Mouse (Mus musculus): Measurements from ENCODE around the gene Mlf2. TPM values are rescaled to one million over a fixed set of nuclear protein-coding genes. Genes with fewer than 3 reads are reported as not detected.

The Mlf2 gene
- polyA plus RNA-seq, 1 experiment from 2014 or later, result 299 TPM

DNA sequence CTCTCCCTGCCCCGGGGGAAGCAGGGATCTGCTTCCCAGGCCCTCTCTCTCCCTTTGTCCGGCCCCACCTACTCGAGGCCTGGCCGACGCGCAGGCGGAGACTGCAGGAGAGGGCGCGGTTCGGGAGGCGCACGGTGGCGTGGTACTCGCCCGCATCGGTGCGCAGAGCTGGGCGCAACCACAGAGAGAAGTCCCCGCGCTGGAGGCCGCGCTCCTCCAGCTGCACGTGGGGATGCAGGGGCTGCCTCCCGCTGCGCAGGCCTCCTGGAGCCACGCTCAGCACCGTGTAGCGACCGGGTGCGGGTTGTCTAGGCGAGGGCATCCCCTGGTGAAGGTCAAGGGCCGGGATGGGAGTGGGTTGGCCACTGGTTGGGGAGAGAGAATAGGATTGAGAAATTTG lies 21.2 kb upstream of the Mlf2 start:
- Histone ChIP-seq H3K9me3 (replicated peaks; ENCODE audit: control insufficient read depth, low read length) (no peaks in the 10 kb centered on the region), H3K36me3 (ENCODE audit: control insufficient read depth, insufficient read depth, low read length) (peaks cover 8% of the 10 kb centered on the region), H3K27me3 (ENCODE audit: control insufficient read depth, insufficient read depth, low read length) (0 out of 2 replicates have a peak, but pooled peaks cover 5% of the 10 kb centered on the region), H3K27ac (ENCODE audit: low read length) (no peak overlapping the region), H3K4me1 (ENCODE audit: control insufficient read depth, insufficient read depth, low read length) (peaks cover 26% of the 10 kb centered on the region), H3K9ac (ENCODE audit: low read length) (peak overlapping the region; percentile 56; the same call in 1 of the 2 replicates), H3K4me3 (replicated peaks; ENCODE audit: low read length) (peak overlapping the region; percentile 18), H3K4me2 (ENCODE audit: low read depth, low read length) (peak overlapping the region; percentile 47)
- WGBS, result 9% methylated on average over 32 of the region's 32 CpGs
- ATAC-seq (ENCODE audit: insufficient read depth, low FRiP score), result peak; percentile 31; the same call in 1 of the 2 replicates

DNA sequence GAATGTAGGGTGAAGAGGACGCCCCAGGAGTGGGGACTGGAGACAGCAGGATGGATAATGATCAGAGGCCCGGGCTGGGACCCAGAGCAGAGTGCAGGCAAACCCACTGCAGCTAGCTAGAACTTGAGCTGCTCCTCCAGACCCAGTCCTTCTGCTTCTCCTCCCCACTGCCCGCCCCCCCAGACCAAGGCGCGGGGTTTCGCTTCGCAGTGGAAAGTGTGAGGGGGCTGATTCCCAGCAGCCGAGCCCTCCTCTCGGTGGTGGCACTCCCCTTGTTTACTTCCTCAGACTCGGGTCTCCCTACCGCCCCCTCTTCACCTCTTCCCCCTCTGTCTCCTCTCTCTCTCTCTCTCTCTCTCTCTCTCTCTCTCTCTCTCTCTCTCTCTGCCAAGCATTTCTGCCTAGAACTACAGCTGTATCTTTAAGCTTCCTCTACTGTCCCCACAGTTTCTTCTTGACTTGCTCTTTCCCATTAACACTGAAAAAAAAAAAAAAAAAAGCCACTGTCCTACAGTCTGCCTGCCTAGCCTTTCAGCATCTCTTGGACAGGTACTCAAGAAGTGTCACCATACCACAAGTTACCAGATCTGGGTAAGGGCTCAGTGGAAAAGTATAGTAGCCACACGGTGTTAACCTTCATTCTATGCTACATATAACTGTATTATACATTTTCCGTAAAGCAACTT lies 19.5 kb upstream of the Mlf2 start, which contains the start of gene Lag3:
TSS of gene Lag3 (minus strand) at position 173 of the 686 bp plus-strand sequence.
- H3K9me3 ChIP-seq (replicated peaks; ENCODE audit: control insufficient read depth, low read length), result no peaks in the 10 kb centered on the region
- peaks cover 35% of the 10 kb centered on the region for H3K4me1 ChIP-seq (ENCODE audit: control insufficient read depth, insufficient read depth, low read length)
- peaks cover 8% of the 10 kb centered on the region for H3K36me3 ChIP-seq (ENCODE audit: control insufficient read depth, insufficient read depth, low read length)
- H3K4me2 ChIP-seq (ENCODE audit: low read depth, low read length), result peak within 1 kb of the TSS; percentile 25; the same call in 1 of the 2 replicates
- no peak for ATAC-seq (ENCODE audit: insufficient read depth, low FRiP score)
- H3K9ac ChIP-seq (ENCODE audit: low read length), result peak within 1 kb of the TSS; percentile 51; the same call in 1 of the 2 replicates
- no peak within 1 kb of the TSS; the same call in 1 of the 2 replicates for H3K4me3 ChIP-seq (replicated peaks; ENCODE audit: low read length)
- 14% methylated on average over 12 of the region's 13 CpGs for WGBS
- H3K27ac ChIP-seq (ENCODE audit: low read length), result peak within 1 kb of the TSS; percentile 26; the same call in 1 of the 2 replicates
- 0 out of 2 replicates have a peak, but pooled peaks cover 5% of the 10 kb centered on the region for H3K27me3 ChIP-seq (ENCODE audit: control insufficient read depth, insufficient read depth, low read length)

DNA sequence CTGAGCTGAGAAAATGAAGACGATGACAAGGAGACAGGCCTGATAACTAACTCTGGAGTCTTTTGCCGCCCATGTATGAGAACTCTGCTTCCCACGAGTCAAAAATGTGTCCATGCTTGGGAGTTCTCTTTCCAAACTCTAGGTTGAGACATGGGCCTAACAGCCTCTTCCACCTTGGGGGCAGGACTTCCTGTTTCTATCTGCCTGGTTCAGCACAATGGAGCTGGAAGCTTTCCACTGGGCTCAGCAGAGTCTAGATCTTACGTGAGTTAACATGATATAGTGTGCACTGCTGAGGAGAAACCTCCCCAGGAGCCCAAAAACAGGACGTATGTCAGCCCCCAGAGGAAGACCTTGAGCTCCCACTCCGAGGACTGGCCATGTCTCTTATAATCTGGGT lies 18.0 kb upstream of the Mlf2 start:
- Histone ChIP-seq H3K9me3 (replicated peaks; ENCODE audit: control insufficient read depth, low read length) (no peaks in the 10 kb centered on the region), H3K4me1 (ENCODE audit: control insufficient read depth, insufficient read depth, low read length) (peaks cover 36% of the 10 kb centered on the region), H3K9ac (ENCODE audit: low read length) (no peak overlapping the region), H3K36me3 (ENCODE audit: control insufficient read depth, insufficient read depth, low read length) (peaks cover 8% of the 10 kb centered on the region), H3K4me2 (ENCODE audit: low read depth, low read length) (no peak overlapping the region), H3K27ac (ENCODE audit: low read length) (no peak overlapping the region), H3K4me3 (replicated peaks; ENCODE audit: low read length) (no peak overlapping the region), H3K27me3 (ENCODE audit: control insufficient read depth, insufficient read depth, low read length) (0 out of 2 replicates have a peak, but pooled peaks cover 5% of the 10 kb centered on the region)
- no peak for ATAC-seq (ENCODE audit: insufficient read depth, low FRiP score)
- whole genome bisulfite sequencing, result 61% methylated on average over 6 of the region's 6 CpGs

DNA sequence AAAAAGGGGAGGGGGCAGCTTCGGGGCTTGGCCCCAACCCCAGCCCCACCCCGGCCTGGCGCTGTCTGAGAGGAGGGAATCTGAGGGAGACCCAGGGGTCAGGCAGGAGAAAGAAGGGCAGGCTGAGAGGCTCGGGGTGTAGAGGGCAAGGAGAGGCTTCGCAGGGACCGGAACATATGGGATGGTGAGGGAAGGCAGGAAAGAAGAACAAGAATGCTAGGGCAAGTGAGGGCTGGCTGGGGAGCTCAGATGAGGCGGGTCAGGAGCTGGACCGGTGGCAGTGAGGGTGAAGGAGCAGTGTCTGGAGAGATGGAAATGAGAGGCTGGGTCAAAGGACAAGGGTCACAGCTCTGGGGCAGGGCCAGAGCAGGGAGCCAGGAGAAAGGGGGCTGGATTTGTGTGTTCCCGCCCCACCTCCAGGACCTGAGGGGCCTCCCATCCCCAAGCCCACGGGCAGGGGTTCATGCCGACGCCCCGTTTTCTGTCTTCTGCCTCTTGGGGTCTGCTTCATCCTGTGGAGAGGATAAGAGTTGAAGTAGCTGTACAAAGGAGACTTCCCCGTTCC lies 17.4 kb upstream of the Mlf2 start:
- ATAC-seq (ENCODE audit: insufficient read depth, low FRiP score), result no peak
- peak overlapping the region; percentile 46; the same call in 1 of the 2 replicates for H3K27ac ChIP-seq (ENCODE audit: low read length)
- no peak overlapping the region for H3K4me3 ChIP-seq (replicated peaks; ENCODE audit: low read length)
- no peaks in the 10 kb centered on the region for H3K9me3 ChIP-seq (replicated peaks; ENCODE audit: control insufficient read depth, low read length)
- 0 out of 2 replicates have a peak, but pooled peaks cover 5% of the 10 kb centered on the region for H3K27me3 ChIP-seq (ENCODE audit: control insufficient read depth, insufficient read depth, low read length)
- H3K9ac ChIP-seq (ENCODE audit: low read length), result peak overlapping the region; percentile 35; the same call in 1 of the 2 replicates
- H3K4me2 ChIP-seq (ENCODE audit: low read depth, low read length), result no peak overlapping the region
- peaks cover 42% of the 10 kb centered on the region for H3K4me1 ChIP-seq (ENCODE audit: control insufficient read depth, insufficient read depth, low read length)
- H3K36me3 ChIP-seq (ENCODE audit: control insufficient read depth, insufficient read depth, low read length), result peaks cover 8% of the 10 kb centered on the region
- WGBS, result 66% methylated on average over 14 of the region's 14 CpGs

- Histone ChIP-seq H3K27ac (ENCODE audit: low read length) (no peak overlapping the region), H3K4me3 (replicated peaks; ENCODE audit: low read length) (no peak overlapping the region), H3K9me3 (replicated peaks; ENCODE audit: control insufficient read depth, low read length) (no peaks in the 10 kb centered on the region), H3K4me1 (ENCODE audit: control insufficient read depth, insufficient read depth, low read length) (peaks cover 48% of the 10 kb centered on the region), H3K9ac (ENCODE audit: low read length) (no peak overlapping the region), H3K27me3 (ENCODE audit: control insufficient read depth, insufficient read depth, low read length) (0 out of 2 replicates have a peak, but pooled peaks cover 5% of the 10 kb centered on the region), H3K4me2 (ENCODE audit: low read depth, low read length) (no peak overlapping the region), H3K36me3 (ENCODE audit: control insufficient read depth, insufficient read depth, low read length) (peaks cover 8% of the 10 kb centered on the region)
- ATAC-seq (ENCODE audit: insufficient read depth, low FRiP score), result no peak
- WGBS, result 85% methylated on average over 7 of the region's 7 CpGs
Measured at GRCm38 (mm10) chr6:124914511-124914910, 16.7 kb upstream of the Mlf2 start.

- Histone ChIP-seq H3K4me2 (ENCODE audit: low read depth, low read length) (peak overlapping the region; percentile 96), H3K27me3 (ENCODE audit: control insufficient read depth, insufficient read depth, low read length) (0 out of 2 replicates have a peak, but pooled peaks cover 2% of the 10 kb centered on the region), H3K4me1 (ENCODE audit: control insufficient read depth, insufficient read depth, low read length) (peaks cover 44% of the 10 kb centered on the region), H3K4me3 (replicated peaks; ENCODE audit: low read length) (peak overlapping the region; percentile 89), H3K9me3 (replicated peaks; ENCODE audit: control insufficient read depth, low read length) (no peaks in the 10 kb centered on the region), H3K9ac (ENCODE audit: low read length) (peak overlapping the region; percentile 100), H3K27ac (ENCODE audit: low read length) (peak overlapping the region; percentile 100), H3K36me3 (ENCODE audit: control insufficient read depth, insufficient read depth, low read length) (peaks cover 8% of the 10 kb centered on the region)
- WGBS, result 16% methylated on average over 22 of the region's 22 CpGs
- ATAC-seq (ENCODE audit: insufficient read depth, low FRiP score), result no peak
Measured at GRCm38 (mm10) chr6:124915160-124915941, 15.8 kb upstream of the Mlf2 start.

DNA sequence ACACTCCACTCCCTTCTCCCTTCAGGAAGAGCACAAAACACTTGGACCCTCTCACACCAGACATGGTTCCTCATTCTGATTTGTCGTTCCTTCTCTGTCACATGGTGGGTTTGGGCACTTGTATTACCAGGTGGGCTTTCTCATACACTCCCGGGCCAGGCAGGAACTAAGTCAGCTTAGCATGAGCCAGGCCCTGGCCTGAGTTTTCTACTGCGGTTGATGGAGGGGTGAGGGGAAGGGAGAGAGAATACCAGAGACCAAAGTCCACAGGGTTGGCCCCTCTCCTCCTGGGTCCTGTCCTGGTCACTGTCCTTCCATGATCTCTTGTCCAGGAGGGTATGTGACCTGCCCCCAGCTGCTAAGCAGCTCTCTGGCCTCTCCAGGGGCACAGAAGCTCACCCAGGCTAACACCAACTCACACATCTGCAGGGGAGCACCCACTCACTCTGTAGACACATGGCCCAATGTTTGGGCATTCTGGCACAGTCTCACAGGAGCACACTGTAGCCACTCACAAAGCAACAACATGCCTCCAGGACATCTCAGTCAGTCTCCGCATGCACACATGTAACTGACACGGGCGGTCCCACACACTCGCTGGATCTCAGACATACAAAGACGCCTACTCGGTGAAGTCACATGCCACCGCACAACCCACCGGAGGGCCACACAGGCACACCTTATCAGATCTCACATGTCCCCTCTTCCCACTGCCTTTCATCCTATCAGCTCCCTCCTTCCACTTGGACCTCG lies 15.1 kb upstream of the Mlf2 start:
- Histone ChIP-seq H3K4me1 (ENCODE audit: control insufficient read depth, insufficient read depth, low read length) (peaks cover 50% of the 10 kb centered on the region), H3K4me2 (ENCODE audit: low read depth, low read length) (peak overlapping the region; percentile 96), H3K27ac (ENCODE audit: low read length) (peak overlapping the region; percentile 100), H3K4me3 (replicated peaks; ENCODE audit: low read length) (peak overlapping the region; percentile 89), H3K9ac (ENCODE audit: low read length) (peak overlapping the region; percentile 100), H3K36me3 (ENCODE audit: control insufficient read depth, insufficient read depth, low read length) (peaks cover 8% of the 10 kb centered on the region), H3K27me3 (ENCODE audit: control insufficient read depth, insufficient read depth, low read length) (no peaks in the 10 kb centered on the region), H3K9me3 (replicated peaks; ENCODE audit: control insufficient read depth, low read length) (no peaks in the 10 kb centered on the region)
- 6% methylated on average over 12 of the region's 12 CpGs for WGBS
- no peak for ATAC-seq (ENCODE audit: insufficient read depth, low FRiP score)

DNA sequence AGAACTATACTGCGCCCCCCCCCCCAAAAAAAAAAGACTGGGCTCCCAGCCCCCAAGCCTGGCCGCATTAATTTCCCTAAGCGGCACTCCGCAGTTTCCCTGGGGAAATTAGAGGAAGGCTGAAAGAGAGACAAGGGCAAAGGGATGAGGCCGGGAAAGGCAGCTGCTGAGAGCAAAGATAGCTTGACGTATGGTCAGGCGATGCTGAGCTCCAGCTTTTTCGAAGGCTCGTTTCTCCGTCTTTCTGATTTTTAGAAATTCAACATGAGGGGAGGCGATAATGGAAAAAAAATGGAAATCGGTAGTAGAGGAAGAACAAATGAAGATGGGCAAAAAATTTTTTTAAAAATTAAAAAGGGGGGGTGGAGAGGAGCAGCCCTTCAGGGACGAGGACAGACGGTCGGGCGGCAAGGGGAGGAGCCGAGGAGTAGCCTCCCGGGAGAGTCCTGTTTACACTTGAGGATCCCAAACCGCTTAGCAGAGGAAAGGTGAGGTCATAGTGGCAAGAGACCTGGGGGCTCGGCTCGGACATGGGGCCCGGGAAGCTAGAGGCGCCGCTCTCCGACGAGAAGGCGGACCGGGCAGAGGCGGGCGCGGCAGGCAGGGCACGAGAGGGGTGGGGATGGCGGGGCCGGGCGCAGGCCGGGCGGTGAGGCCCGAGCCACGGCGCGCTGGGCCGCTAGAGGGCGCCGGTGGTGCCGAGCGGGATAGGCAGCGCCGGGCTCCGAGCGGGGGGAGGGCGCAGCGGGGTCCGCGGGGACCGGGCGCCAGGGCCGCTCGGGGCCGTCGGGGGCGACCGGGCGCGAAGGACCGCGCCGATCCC lies 14.3 kb upstream of the Mlf2 start:
- Histone ChIP-seq H3K36me3 (ENCODE audit: control insufficient read depth, insufficient read depth, low read length) (peaks cover 8% of the 10 kb centered on the region), H3K27ac (ENCODE audit: low read length) (peak overlapping the region; percentile 100), H3K9me3 (replicated peaks; ENCODE audit: control insufficient read depth, low read length) (no peaks in the 10 kb centered on the region), H3K4me3 (replicated peaks; ENCODE audit: low read length) (peak overlapping the region; percentile 89), H3K4me2 (ENCODE audit: low read depth, low read length) (peak overlapping the region; percentile 96), H3K27me3 (ENCODE audit: control insufficient read depth, insufficient read depth, low read length) (no peaks in the 10 kb centered on the region), H3K4me1 (ENCODE audit: control insufficient read depth, insufficient read depth, low read length) (peaks cover 52% of the 10 kb centered on the region), H3K9ac (ENCODE audit: low read length) (peak overlapping the region; percentile 100)
- peak; percentile 57 for ATAC-seq (ENCODE audit: insufficient read depth, low FRiP score)
- WGBS, result under 1% methylated on average over 66 of the region's 67 CpGs
